Mouse (Mus musculus) limb, embryonic 11.5 days (tissue): ENCODE data around the gene Gm973. TPM values are rescaled to one million over a fixed set of nuclear protein-coding genes. Genes with fewer than 3 reads are reported as not detected.

Source experiments
- ATAC-seq: fragments of 200-750 bp; cut with Nextera tagmentation; 2 replicates; pipeline ENCODE4 v1.8.0; 2017; ENCODE audit warnings: low read depth; ENCODE audit not compliant: insufficient number of reproducible peaks, low FRiP score, low TSS enrichment
- DNase-seq: peaks from one replicate; pipeline ENCODE4 v3.0.0-alpha.2; 2015; ENCODE audit warnings: low spot score
- H3K27ac ChIP-seq: fragments of 300-500 bp; sonication (generic); replicated peaks from 2 replicates; pipeline ENCODE4 v1.5.1; 2014; ENCODE audit warnings: low read depth, mild to moderate bottlenecking, low read length
- H3K27me3 ChIP-seq: fragments of 300-500 bp; sonication (generic); 2 replicates; pipeline ENCODE4 v1.6.1; 2014; ENCODE audit warnings: mild to moderate bottlenecking, low read length, mixed read lengths; ENCODE audit not compliant: control insufficient read depth, insufficient read depth
- H3K36me3 ChIP-seq: fragments of 300-500 bp; sonication (generic); 2 replicates; pipeline ENCODE4 v1.6.1; 2014; ENCODE audit warnings: mild to moderate bottlenecking, low read length, moderate library complexity, mixed read lengths; ENCODE audit not compliant: control insufficient read depth, insufficient read depth
- H3K4me1 ChIP-seq: fragments of 300-500 bp; sonication (generic); 2 replicates; pipeline ENCODE4 v1.6.1; 2014; ENCODE audit warnings: low read length, mixed read lengths; ENCODE audit not compliant: control insufficient read depth, insufficient read depth
- H3K4me2 ChIP-seq: fragments of 300-500 bp; sonication (generic); 2 replicates; pipeline ENCODE4 v1.6.1; 2014; ENCODE audit warnings: low read depth, mild to moderate bottlenecking, moderate library complexity; ENCODE audit not compliant: severe bottlenecking
- H3K4me3 ChIP-seq: fragments of 300-500 bp; sonication (generic); 2 replicates; pipeline ENCODE4 v1.5.1; 2014; ENCODE audit warnings: low read depth, low read length
- H3K9ac ChIP-seq: fragments of 300-500 bp; sonication (generic); 2 replicates; pipeline ENCODE4 v1.6.1; 2014; ENCODE audit warnings: mild to moderate bottlenecking, low read length
- H3K9me3 ChIP-seq: fragments of 300-500 bp; sonication (generic); 2 replicates; pipeline ENCODE4 v1.6.1; 2016; ENCODE audit warnings: low read length; ENCODE audit not compliant: control insufficient read depth
- WGBS: fragments of 180-500 bp; shearing (Covaris S2); extraction: QIAGEN DNeasy Blood & Tissue Kit; methylation state at CpG from one replicate; pipeline ENCODE4 v1.1.7; 2014; 5-methylcytosine and 5-hydroxymethylcytosine counted together
- polyA plus RNA-seq: library from polyadenylated mRNA; unstranded; fragments of >200 nt; fragmentation: Nextera tagmentation; extraction: Ambion mirVana; gene quantifications from 2 replicates; pipeline ENCODE4 v1.2.1, GENCODE M21; 2014

Gm973 gene
- polyA plus RNA-seq, 1 experiment from 2014 or later, result 0.51 TPM

DNA sequence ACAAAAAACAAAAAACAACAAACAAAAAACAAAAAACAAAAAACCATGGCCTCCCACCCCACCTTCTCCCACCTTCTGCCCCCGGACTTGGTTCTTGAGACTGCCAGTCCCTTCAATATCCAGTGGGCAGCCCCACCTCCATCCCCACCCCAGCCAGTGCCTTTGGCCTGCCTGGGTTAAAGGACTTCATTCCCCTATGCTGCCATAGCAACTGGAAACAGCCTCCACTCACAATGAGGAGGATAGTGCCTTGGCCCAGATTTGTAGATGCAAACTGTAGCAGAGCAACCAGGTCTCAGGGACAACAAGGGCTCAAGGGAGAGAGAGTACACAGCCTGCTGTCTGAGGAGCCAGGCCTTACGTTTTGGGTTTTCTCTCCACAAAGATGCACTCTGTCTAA is 8.0 kb downstream of the Gm973 start:
- Histone ChIP-seq H3K4me2 (no peak overlapping the region), H3K4me1 (peaks cover 11% of the 10 kb centered on the region), H3K36me3 (no peaks in the 10 kb centered on the region), H3K27me3 (no peaks in the 10 kb centered on the region), H3K9ac (no peak overlapping the region), H3K4me3 (no peak overlapping the region), H3K9me3 (no peaks in the 10 kb centered on the region), H3K27ac (no peak overlapping the region)
- WGBS, result 64% methylated on average over 2 of the region's 2 CpGs
- ATAC-seq (no peak), DNase-seq (no peak)

DNA sequence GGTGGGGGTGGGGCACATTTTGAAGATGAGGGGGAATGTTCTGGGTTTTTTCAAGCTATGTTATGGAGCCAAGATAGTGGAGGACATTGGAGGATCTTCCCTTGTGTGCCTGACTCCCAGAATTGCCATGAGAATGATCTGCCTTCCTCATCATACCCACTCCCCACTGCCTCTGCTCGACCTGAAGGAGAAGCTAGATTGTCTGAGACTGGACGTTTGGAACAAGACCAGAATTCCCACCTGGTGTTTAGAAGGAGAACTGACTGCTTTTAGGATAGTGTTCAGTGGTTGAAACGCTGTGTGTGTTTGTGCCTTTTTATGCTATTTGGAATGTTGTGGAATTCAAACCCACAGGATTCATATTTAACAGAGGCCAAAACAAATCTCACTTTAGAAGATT is 8.7 kb downstream of the Gm973 start:
- no peak overlapping the region for H3K4me3 ChIP-seq
- no peak overlapping the region for H3K9ac ChIP-seq
- H3K4me2 ChIP-seq, result no peak overlapping the region
- H3K27me3 ChIP-seq, result no peaks in the 10 kb centered on the region
- DNase-seq, result no peak
- no peak overlapping the region for H3K27ac ChIP-seq
- 60% methylated on average over 3 of the region's 3 CpGs for WGBS
- H3K36me3 ChIP-seq, result no peaks in the 10 kb centered on the region
- no peak for ATAC-seq
- H3K9me3 ChIP-seq, result no peaks in the 10 kb centered on the region
- peaks cover 10% of the 10 kb centered on the region for H3K4me1 ChIP-seq

DNA sequence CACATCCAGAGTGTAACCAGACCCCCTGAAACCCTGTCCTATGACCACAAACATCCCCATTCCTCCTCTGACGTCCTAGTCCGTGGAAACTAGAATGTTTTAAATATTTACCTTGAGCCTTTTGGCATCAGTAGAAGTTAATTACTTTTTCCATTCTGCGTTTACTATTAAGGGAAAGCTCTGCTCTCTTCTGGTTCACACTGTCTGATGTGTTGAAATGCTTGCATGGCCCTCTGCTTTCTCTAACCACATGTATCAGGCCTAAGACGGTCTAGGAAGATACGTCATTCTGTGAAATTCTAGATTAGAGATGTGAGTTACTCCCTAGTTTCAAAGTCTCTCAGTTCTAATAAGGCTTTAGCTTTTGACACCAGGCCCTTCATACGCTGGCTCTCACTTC is 11.2 kb downstream of the Gm973 start:
- no peaks in the 10 kb centered on the region for H3K27me3 ChIP-seq
- H3K4me3 ChIP-seq, result no peak overlapping the region
- no peaks in the 10 kb centered on the region for H3K36me3 ChIP-seq
- H3K4me1 ChIP-seq, result no peaks in the 10 kb centered on the region; the same call in 1 of the 2 replicates
- no peak overlapping the region for H3K27ac ChIP-seq
- H3K9me3 ChIP-seq, result no peaks in the 10 kb centered on the region
- no peak overlapping the region for H3K9ac ChIP-seq
- no peak overlapping the region for H3K4me2 ChIP-seq
- 84% methylated on average over 6 of the region's 6 CpGs for WGBS
- DNase-seq (no peak), ATAC-seq (no peak)

DNA sequence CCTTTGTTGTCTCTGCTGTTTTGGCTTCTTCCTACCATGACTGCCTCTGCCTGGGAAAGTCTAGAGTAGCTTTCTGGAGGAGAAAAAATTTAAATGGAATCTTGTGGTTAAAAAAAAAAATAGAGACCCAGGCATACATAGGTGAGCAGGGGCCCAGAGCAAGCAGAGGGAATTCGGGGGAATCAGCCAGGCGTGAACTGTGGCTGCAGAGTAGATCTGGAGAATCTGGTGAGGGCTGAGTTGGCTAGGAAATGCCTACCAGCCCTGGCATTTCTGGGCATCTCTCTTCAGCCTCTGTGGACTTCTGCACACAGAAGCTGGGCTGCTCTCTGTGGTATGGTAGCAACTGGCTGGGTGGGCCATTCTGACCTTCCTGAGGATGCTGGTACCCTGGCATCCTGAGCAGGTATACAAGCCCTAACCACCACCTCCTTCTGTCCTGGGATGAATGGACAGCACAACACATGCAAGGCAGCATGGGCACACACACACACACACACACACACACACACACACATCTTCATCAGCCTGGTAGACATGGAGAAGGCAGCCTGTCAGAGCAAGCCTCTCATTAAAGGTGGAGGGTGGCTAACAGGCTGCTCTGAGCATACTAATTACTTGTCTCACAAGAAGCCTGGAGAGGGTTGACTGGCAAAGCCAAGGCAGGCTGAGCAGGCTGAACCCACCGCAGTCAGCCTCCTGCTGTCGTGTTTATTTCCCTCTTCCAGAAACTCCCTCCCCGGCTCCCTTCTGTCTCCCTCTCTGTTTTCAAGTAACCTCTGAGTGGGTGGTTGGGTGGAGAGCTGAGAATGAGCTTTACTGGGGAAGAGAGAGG is 19.1 kb downstream of the Gm973 start:
- Histone ChIP-seq H3K9ac (no peak overlapping the region), H3K4me3 (no peak overlapping the region), H3K4me2 (no peak overlapping the region), H3K36me3 (no peaks in the 10 kb centered on the region), H3K27me3 (no peaks in the 10 kb centered on the region), H3K27ac (no peak overlapping the region), H3K9me3 (no peaks in the 10 kb centered on the region), H3K4me1 (no peaks in the 10 kb centered on the region)
- no peak for DNase-seq
- no peak for ATAC-seq
- WGBS, result 27% methylated on average over 5 of the region's 5 CpGs

DNA sequence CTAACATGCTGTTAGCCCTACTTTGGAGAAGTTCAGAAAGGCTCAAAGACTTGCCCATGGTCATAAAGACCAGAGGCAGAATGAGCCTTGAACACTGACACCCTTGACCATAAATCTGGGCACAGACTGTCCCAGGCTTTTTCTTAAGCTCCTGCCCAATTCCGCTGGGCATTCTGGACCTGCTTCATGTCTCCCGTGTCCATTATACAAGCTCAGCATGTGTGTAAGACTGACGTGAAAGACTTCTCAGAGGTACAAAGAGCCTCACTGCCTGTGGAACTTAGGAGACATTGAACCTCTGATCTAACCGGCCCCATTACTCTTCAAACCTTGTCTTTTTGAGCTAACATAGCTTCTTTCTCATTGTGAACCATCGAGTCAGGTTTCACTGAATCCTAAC is 22.3 kb downstream of the Gm973 start:
- no peak overlapping the region for H3K4me3 ChIP-seq
- no peaks in the 10 kb centered on the region for H3K4me1 ChIP-seq
- no peak for ATAC-seq
- WGBS, result 84% methylated on average over 5 of the region's 5 CpGs
- no peak overlapping the region for H3K27ac ChIP-seq
- no peaks in the 10 kb centered on the region for H3K36me3 ChIP-seq
- H3K27me3 ChIP-seq, result no peaks in the 10 kb centered on the region
- DNase-seq, result no peak
- no peak overlapping the region for H3K4me2 ChIP-seq
- H3K9me3 ChIP-seq, result no peaks in the 10 kb centered on the region
- H3K9ac ChIP-seq, result no peak overlapping the region

DNA sequence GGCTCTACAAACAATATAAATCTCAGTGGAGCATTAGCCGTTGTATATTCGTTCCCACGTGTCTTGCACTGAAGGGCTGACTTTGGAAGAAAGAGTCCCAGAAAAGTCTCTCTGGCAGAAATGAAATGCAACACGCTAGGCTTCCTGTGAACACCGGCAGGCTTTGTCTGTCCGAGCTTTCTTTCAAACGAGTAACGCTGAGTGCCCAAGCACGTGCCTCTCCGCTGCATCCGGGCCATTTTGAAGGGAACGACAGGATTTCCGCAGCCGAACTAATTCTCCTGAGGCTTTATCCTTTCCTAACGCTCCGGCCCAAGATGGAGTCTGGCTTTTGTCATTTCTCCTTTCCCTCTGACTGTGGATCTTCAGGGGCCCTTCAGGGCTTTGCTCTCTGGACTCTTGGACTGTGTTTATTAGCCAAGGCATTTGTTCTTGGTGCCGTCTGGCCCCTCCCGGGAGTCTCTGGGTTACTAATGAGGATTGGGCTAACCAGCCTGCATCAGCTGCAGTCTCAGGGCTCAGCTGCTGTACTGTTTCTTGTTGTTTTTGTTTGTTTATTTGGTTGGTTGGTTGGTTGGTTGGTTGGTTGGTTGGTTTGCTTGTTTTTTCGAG is 24.6 kb downstream of the Gm973 start:
- ATAC-seq (no peak), DNase-seq (no peak)
- H3K36me3 ChIP-seq, result no peaks in the 10 kb centered on the region
- no peaks in the 10 kb centered on the region for H3K9me3 ChIP-seq
- 73% methylated on average over 19 of the region's 19 CpGs for WGBS
- H3K4me3 ChIP-seq, result no peak overlapping the region
- H3K4me2 ChIP-seq, result no peak overlapping the region
- H3K27ac ChIP-seq, result 0 out of 2 replicates have a peak overlapping the region, but pooled peaks have one; percentile 14
- H3K9ac ChIP-seq, result no peak overlapping the region
- no peaks in the 10 kb centered on the region for H3K27me3 ChIP-seq
- H3K4me1 ChIP-seq, result no peaks in the 10 kb centered on the region

DNA sequence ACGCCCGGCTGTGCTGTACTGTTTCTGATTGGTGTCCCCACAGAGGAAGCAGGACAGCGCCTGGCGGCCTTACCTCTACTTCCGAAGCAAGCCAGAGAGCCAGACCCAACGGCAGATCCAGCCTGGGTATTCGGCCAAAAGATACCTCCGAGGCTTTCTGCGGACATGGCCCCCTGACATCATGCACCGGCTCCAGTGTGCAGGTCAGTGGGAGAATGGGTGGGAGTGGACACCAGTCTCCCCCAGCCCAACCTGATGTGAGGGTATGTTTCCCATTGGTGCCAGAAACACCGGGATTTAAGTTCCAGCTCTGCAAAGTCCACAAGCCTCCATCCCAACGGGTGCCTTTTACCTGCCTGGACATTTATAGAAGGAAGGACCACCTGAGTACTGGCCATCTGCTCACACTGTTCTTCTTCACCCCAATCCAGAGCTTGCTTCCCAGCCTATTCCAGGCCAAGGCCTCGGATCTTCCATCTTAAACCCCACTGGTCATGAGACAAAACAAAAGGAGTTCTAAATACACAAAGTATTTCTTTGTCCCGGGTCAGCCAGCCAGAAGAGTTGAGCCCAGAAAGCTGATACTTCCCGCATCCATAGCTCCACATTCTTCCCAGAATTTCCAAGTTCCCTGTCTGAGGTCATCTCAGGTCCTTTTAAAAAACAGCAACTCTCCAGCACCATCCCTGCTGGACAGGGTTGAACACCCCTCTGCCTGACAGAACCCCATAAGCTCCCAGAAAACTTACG is 25.4 kb downstream of the Gm973 start:
- Histone ChIP-seq H3K4me1 (no peaks in the 10 kb centered on the region), H3K36me3 (no peaks in the 10 kb centered on the region), H3K4me2 (no peak overlapping the region), H3K27me3 (no peaks in the 10 kb centered on the region), H3K9ac (no peak overlapping the region), H3K9me3 (no peaks in the 10 kb centered on the region), H3K27ac (no peak overlapping the region; the same call in 1 of the 2 replicates), H3K4me3 (no peak overlapping the region)
- DNase-seq, result no peak
- 92% methylated on average over 16 of the region's 16 CpGs for WGBS
- no peak for ATAC-seq

DNA sequence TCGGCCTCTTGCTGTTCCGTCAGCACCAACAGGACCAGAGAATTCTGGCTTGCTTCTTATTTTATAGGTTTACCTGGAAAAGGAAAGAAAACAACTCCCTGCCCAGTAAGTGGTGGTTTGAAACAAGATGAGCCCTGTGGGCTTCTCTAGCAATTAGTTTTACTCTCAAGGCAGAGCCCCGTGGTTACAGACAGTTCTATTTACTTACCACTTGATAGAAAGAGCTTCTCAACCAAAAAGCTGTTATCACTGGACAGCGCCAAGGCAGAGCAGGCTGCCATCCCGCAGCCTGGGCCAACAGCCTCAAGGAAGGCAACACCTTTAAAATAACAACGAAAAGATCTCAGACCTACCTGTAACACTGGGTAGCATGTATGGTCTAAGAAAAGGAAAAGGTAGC is 26.2 kb downstream of the Gm973 start:
- no peaks in the 10 kb centered on the region for H3K9me3 ChIP-seq
- no peak overlapping the region for H3K4me3 ChIP-seq
- ATAC-seq, result no peak
- WGBS, result 72% methylated on average over 6 of the region's 6 CpGs
- H3K27me3 ChIP-seq, result no peaks in the 10 kb centered on the region
- H3K36me3 ChIP-seq, result no peaks in the 10 kb centered on the region
- H3K4me2 ChIP-seq, result no peak overlapping the region
- DNase-seq, result no peak
- no peaks in the 10 kb centered on the region for H3K4me1 ChIP-seq
- no peak overlapping the region for H3K27ac ChIP-seq
- H3K9ac ChIP-seq, result no peak overlapping the region
